Mouse (Mus musculus) MEL (cell line): ENCODE results near the gene Bcl2a1a. TPM values are rescaled to one million over a fixed set of nuclear protein-coding genes. Genes with fewer than 3 reads are reported as not detected.
"Not testable (repeated sequence)": the region's sequence is repeated elsewhere in the genome, so short reads cannot be mapped to it uniquely, and the experiment has no call there.

Source experiments
- DNase-seq: peaks from one replicate; pipeline ENCODE4 v3.0.0; 2011; ENCODE audit warnings: low read depth, low spot score
- H3K27ac ChIP-seq: 2 replicates; pipeline ENCODE4 v1.5.1; 2012; ENCODE audit warnings: low read depth, mild to moderate bottlenecking, control low read depth, low read length, moderate library complexity; ENCODE audit not compliant: control insufficient read depth
- H3K27me3 ChIP-seq, 2 experiments: fragments of 150-350 bp in 1 of 2; sonication (generic) in 1 of 2; 2 replicates each; pipeline ENCODE4 v1.6.1; 2012; ENCODE audit warnings: low read length in 2 of 2, mild to moderate bottlenecking in 2 of 2, improper control_type of control experiment in 1 of 2, moderate library complexity in 1 of 2; ENCODE audit not compliant: insufficient read depth in 2 of 2, control insufficient read depth in 1 of 2
- H3K36me3 ChIP-seq, 2 experiments: 2 replicates each; pipeline ENCODE4 v1.6.1; 2012 to 2014; ENCODE audit warnings: low read length in 2 of 2, improper control_type of control experiment in 1 of 2, inconsistent platforms in 1 of 2, mild to moderate bottlenecking in 1 of 2; ENCODE audit not compliant: insufficient read depth in 2 of 2, control insufficient read depth in 1 of 2
- H3K4me1 ChIP-seq, 2 experiments: fragments of 150-350 bp in 1 of 2; sonication (generic) in 1 of 2; 2 replicates each; pipeline ENCODE4 v1.6.1; 2012; ENCODE audit warnings: low read length in 2 of 2, improper control_type of control experiment in 1 of 2, mild to moderate bottlenecking in 1 of 2; ENCODE audit not compliant: insufficient read depth in 2 of 2, control insufficient read depth in 1 of 2
- H3K4me3 ChIP-seq, 2 experiments: fragments of 150-350 bp in 1 of 2; sonication (generic) in 1 of 2; 2 replicates each; pipeline ENCODE4 v1.5.1; 2012; ENCODE audit warnings: low read depth in 2 of 2, low read length in 2 of 2, mild to moderate bottlenecking in 2 of 2, moderate library complexity in 2 of 2, control low read depth in 1 of 2, improper control_type of control experiment in 1 of 2; ENCODE audit not compliant: control insufficient read depth in 1 of 2, insufficient read depth in 1 of 2
- H3K79me2 ChIP-seq: 2 replicates; pipeline ENCODE4 v1.6.1; 2012; ENCODE audit warnings: mild to moderate bottlenecking, low read length, moderate library complexity; ENCODE audit not compliant: control insufficient read depth, poor library complexity, insufficient read depth
- H3K9ac ChIP-seq: 2 replicates; pipeline ENCODE4 v1.6.1; 2012; ENCODE audit warnings: low read depth, mild to moderate bottlenecking, control low read depth, low read length, moderate library complexity; ENCODE audit not compliant: control insufficient read depth, poor library complexity, severe bottlenecking
- H3K9me3 ChIP-seq: fragments of 150-350 bp; sonication (generic); replicated peaks from 2 replicates; pipeline ENCODE4 v1.6.1; 2012; ENCODE audit warnings: mild to moderate bottlenecking, low read length, improper control_type of control experiment, moderate library complexity; ENCODE audit not compliant: insufficient read depth
- polyA plus RNA-seq, 2 experiments: library from polyadenylated mRNA; stranded (reverse) in 1 of 2; unstranded in 1 of 2; fragments of >175 nt in 1 of 2; fragments of >200 nt in 1 of 2; gene quantifications; 2 replicates each; pipeline versions ENCODE4 v1.2.1 to v1.2.4; 2012; ENCODE audit warnings: low replicate concordance in 2 of 2, low read depth in 1 of 2; ENCODE audit not compliant: insufficient read length in 2 of 2, insufficient read depth in 1 of 2, missing spikeins in 1 of 2
- total RNA-seq: library from RNA; depleted of rRNA; stranded (reverse); fragments of 300-350 nt; gene quantifications from 2 replicates; pipeline ENCODE4 v1.2.3, GENCODE M21; 2012; rRNA removed

The Bcl2a1a gene
- total and polyA plus RNA-seq, 3 experiments = 0.32 to 0.77 TPM; not detected in 1

DNA sequence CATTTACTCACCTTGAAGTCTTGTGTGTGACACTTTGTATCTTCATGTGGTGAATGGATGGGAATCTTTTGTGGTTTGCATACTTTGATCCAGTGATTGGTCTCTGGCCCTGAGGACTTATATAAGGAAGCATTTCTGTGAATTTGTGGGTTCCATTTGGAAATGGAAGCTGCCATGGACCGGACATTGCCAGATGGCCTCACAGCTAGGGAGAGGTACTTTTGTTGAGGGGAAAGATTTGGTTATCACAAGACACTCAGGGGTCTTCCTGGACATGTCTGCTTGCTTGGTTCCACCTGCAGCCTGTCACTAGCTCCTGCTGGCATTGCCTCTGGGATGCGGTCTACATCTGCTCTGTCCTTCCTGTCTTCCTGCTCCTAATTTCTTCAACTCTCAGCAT lies 23.1 kb downstream of the Bcl2a1a start:
- not testable (repeated sequence) for H3K27ac ChIP-seq, H3K4me1 ChIP-seq, H3K36me3 ChIP-seq, H3K9me3 ChIP-seq, H3K4me3 ChIP-seq, H3K9ac ChIP-seq, H3K27me3 ChIP-seq, H3K79me2 ChIP-seq, DNase-seq

DNA sequence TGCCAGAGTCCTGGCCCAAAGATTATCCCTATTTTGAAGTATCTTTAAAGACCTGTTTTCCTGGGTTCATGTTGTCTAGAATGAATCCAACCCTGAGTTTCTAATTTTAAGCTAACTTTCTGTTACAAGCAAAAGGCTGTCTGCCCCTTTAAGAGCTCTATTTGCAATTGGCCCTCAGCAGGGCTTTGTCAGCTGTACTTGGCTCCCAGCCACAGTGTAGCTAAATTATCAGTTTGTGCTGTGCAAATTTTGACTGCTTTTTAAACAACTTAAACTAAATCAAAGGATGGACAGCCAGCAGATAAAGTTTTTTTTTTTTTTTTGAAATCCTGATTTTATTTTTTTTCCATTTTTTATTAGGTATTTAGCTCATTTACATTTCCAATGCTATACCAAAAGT lies 44.8 kb downstream of the Bcl2a1a start:
- H3K36me3 ChIP-seq = not testable (repeated sequence)

More for the DNA sequence above, 44.8 kb downstream of the Bcl2a1a start:
- H3K79me2 ChIP-seq, H3K27me3 ChIP-seq, H3K4me3 ChIP-seq, H3K27ac ChIP-seq, DNase-seq, H3K9ac ChIP-seq, H3K4me1 ChIP-seq, H3K9me3 ChIP-seq: not testable (repeated sequence)

Other genes starting within 250 kb of the Bcl2a1a start
- 3.2 and 4.0 TPM in 2 replicates for gene Mthfsl, start 236.6 kb upstream of the Bcl2a1a start, total RNA-seq
- gene Mthfsl, start 236.6 kb upstream of the Bcl2a1a start, polyA plus RNA-seq = 1 to 10 TPM in 1 of 2 experiments, not detected in 1; 5.6 TPM
- gene Bcl2a1d, start 225.0 kb upstream of the Bcl2a1a start, total RNA-seq = 0.19 and 0.59 TPM in 2 replicates
- not detected for gene Bcl2a1d, start 225.0 kb upstream of the Bcl2a1a start, polyA plus RNA-seq
- not detected in 2 replicates for gene Trim43c, start 117.7 kb upstream of the Bcl2a1a start, total RNA-seq
- gene Trim43c, start 117.7 kb upstream of the Bcl2a1a start, polyA plus RNA-seq = under 1 TPM in 1 of 2 experiments, not detected in 1; 0.11 TPM
- not detected in 2 replicates for gene Trim43b, start 135.9 kb downstream of the Bcl2a1a start, total RNA-seq
- under 1 TPM in 1 of 2 experiments, not detected in 1; 0.04 TPM for gene Trim43b, start 135.9 kb downstream of the Bcl2a1a start, polyA plus RNA-seq
- gene Bcl2a1b, start 242.3 kb downstream of the Bcl2a1a start, total RNA-seq = not detected in 2 replicates
- gene Bcl2a1b, start 242.3 kb downstream of the Bcl2a1a start, polyA plus RNA-seq = not detected
- not detected in 2 replicates for gene Gm29094, start 242.5 kb downstream of the Bcl2a1a start, total RNA-seq
- gene Gm29094, start 242.5 kb downstream of the Bcl2a1a start, polyA plus RNA-seq = not detected